Mouse (Mus musculus) brain, embryonic 14.5 days (tissue): Measurements from ENCODE around the gene Cd46.

Source experiments
- CTCF ChIP-seq: fragments of 200-500 bp; IDR thresholded peaks from 2 replicates; pipeline ENCODE4 v1.5.1; 2012; ENCODE audit warnings: inconsistent platforms, mild to moderate bottlenecking, moderate library complexity, borderline replicate concordance; ENCODE audit not compliant: insufficient read depth, insufficient read length; ENCODE audit errors: extremely low read depth
- POLR2A ChIP-seq: fragments of 200-500 bp; IDR thresholded peaks from 2 replicates; pipeline ENCODE4 v1.6.1; 2012; ENCODE audit warnings: mild to moderate bottlenecking, inconsistent platforms, borderline replicate concordance; ENCODE audit not compliant: poor library complexity, insufficient read depth, insufficient read length, severe bottlenecking; ENCODE audit errors: extremely low read depth

DNA sequence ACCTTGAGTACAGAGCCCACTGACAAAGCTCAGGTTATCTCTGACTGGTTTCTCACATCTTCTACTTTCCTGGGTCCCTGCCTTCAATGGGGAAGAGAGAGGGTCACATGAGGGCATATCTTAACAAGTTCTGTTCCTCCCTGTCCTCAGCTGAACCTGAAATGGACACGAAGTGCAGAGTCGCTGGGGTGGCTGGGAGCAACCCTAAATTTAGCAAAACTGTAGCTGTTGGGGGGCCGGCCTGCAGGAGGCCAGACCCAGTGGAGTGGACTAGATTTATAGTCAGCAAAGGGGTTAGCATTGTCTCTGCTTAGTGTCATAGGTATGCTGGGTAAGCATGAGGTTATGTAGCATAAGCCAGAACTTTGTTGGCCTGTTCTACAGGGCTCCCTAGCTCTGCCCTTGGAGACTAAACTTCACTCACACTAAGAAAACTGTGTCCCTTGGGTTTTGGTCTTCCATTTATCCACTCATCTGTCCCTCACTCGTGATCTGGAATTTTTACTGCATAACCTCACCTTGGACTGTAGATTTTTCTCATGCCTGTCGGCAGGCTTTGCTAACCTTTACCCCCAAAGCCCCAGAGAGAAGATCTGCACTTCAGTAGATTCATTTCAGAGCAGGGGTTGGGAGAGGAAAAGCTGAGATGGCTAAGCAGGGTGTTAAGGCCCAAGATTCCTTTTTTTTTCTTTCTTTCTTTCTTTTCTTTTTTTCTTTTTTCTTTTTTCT lies 99.3 kb downstream of the Cd46 start:
- TF ChIP-seq CTCF (no peak), POLR2A (no peak)
